Mouse (Mus musculus): Measurements from ENCODE around the gene 2510002D24Rik. TPM values are rescaled to one million over a fixed set of nuclear protein-coding genes. Genes with fewer than 3 reads are reported as not detected.
A peak's percentile ranks its signal among the peaks of the same experiment; 100 is the strongest.
"Not testable (repeated sequence)": the region's sequence is repeated elsewhere in the genome, so short reads cannot be mapped to it uniquely, and the experiment has no call there.

2510002D24Rik gene
- polyA plus RNA-seq, 1 experiment from 2014 or later: 38.2 TPM

DNA sequence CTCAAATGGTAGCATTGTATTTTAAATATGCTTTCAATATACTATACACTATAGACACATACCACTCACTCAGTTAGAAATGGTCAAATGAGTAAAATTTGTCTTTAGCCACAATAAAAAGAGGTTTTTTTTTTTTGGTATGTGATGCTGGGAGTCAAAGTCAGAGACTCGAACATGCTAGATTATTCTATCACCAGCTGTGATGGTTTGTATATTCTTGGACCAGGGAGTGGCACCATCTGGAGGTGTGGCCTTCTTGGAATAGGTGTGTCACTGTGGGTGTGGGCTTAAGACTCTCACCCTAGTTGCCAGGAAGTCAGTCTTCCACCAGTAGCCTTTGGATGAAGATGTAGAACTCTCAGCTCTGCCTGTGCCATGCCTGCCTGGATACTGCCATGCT, 34.1 kb downstream of the 2510002D24Rik start:
- not testable (repeated sequence) for H3K4me3 ChIP-seq; ATAC-seq (ENCODE audit: insufficient number of reproducible peaks, insufficient read depth, low FRiP score, low TSS enrichment); H3K4me1 ChIP-seq; H3K9me3 ChIP-seq; H3K27me3 ChIP-seq; H3K9ac ChIP-seq; H3K27ac ChIP-seq; H3K4me2 ChIP-seq (replicated peaks)
- 92% methylated on average over 1 of the region's 1 CpGs for WGBS
- peaks cover 34% of the 10 kb centered on the region for H3K36me3 ChIP-seq

DNA sequence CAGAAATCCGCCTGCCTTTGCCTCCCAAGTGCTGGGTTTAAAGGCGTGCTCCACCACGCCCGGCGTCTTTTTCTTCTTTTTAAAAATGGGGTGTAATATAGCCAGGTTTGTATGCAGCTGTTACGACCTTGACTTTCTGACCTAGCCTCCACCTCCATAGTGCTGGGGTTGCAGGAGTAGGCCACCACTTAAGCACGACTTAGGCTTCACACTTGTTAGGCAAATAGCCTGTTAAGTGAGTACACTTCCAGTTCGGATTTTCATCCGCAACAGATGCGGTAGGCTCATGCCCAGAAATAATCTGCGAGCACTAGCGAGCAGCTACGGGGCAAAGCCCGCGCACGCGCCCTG, 39.7 kb downstream of the 2510002D24Rik start:
- WGBS: 2% methylated on average over 17 of the region's 17 CpGs
- Histone ChIP-seq H3K4me3 (peak overlapping the region; percentile 92), H3K9me3 (no peaks in the 10 kb centered on the region), H3K36me3 (peaks cover 29% of the 10 kb centered on the region), H3K4me1 (peaks cover 11% of the 10 kb centered on the region), H3K27me3 (no peaks in the 10 kb centered on the region), H3K9ac (peak overlapping the region; percentile 91), H3K27ac (peak overlapping the region; percentile 95), H3K4me2 (replicated peaks) (peak overlapping the region; percentile 69)
- ATAC-seq (ENCODE audit: insufficient number of reproducible peaks, insufficient read depth, low FRiP score, low TSS enrichment): no peak; the same call in 1 of the 2 replicates

DNA sequence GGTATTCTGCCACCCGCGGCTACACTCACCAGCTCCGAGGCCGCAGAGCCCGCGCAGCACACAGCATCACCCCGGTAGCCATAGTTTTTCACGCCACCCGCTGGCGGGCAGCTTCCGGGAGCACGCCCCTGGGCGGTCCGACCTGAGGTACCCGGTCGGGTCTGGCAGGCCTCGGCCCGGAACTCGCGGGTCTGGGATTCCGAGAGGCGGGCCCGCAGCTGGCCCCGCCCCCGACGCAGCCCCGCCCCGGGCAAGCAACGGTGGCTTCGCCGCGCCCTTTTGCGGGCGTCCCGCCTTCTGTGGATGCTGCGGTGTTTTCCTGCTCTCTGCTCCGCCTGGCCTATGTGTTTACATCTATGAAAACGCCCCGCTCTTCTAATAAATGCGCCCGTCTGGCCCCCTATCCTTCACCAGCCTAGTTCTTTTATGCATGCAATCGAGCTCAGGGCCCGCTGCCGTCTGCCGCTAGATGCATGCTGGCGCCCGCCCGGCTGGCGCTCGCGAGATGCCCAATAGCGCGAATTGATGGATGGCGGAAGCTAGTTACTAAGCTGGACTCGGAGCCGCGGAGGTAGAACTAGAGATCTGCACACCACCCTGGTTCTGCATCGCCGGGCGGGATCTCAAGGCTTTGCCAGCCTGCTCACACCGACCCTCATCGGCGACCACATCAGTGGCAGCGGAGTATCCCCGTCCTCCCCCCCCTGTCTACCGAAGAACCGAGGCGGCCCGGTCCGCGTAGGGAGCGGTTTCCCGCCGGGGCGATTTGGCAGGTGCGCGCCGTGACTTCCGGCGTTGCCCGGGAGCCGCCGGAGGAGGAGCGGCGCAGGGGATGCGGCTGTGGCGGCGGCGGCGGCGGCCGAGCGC, 40.3 kb downstream of the 2510002D24Rik start, which contains the start of the genes Mrpl40 and Hira:
Gene Mrpl40, minus strand, starts transcription at position 421 of the 867 bp plus-strand sequence.
Gene Hira, plus strand, starts transcription at position 596 of the 867 bp plus-strand sequence.
- Histone ChIP-seq H3K27me3 (no peaks in the 10 kb centered on the region), H3K27ac (peak within 1 kb of the TSS; percentile 95), H3K9me3 (no peaks in the 10 kb centered on the region), H3K36me3 (peaks cover 23% of the 10 kb centered on the region), H3K9ac (peak within 1 kb of the TSS; percentile 91), H3K4me1 (peaks cover 11% of the 10 kb centered on the region), H3K4me3 (peak within 1 kb of the TSS; percentile 92), H3K4me2 (replicated peaks) (peak within 1 kb of the TSS; percentile 69)
- peak; percentile 96 for ATAC-seq (ENCODE audit: insufficient number of reproducible peaks, insufficient read depth, low FRiP score, low TSS enrichment)
- WGBS: under 1% methylated on average over 86 of the region's 93 CpGs

DNA sequence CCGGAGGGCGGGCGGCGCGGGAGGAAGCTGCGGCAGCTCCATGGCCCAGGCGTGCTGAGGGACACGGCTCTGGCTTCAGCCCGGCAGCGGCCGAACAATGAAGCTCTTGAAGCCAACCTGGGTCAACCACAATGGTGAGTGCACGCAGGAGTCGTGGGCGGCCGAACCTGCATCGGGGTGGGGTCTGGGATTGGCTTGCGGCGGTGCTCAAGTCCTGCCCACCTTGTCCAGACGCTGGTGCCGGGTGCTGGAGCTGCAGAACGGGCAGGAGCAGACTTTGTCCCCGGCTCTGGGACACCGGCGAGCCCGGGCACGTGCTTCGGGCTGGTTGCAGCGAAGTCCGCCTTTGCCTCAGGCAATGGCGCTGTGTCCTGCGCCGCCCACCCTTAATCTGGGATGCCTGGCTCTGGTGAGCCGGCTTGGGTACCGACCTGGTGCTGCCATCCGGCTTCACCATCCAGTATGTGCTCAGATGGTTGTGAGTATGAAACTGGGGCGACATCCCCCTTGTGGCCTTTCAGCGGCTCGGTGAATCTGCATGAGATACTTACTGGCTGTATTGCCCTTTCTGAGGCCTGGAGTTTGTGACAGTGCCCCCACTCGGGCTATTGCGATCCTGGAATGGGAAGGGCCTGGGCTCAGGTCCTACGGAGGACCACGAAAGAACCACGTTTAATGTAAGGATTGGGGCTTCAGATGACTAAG, 41.2 kb downstream of the 2510002D24Rik start:
- Histone ChIP-seq H3K9me3 (no peaks in the 10 kb centered on the region), H3K36me3 (peaks cover 15% of the 10 kb centered on the region), H3K27me3 (no peaks in the 10 kb centered on the region), H3K27ac (peak overlapping the region; percentile 95), H3K9ac (peak overlapping the region; percentile 91), H3K4me1 (peaks cover 11% of the 10 kb centered on the region), H3K4me2 (replicated peaks) (peak overlapping the region; percentile 69), H3K4me3 (peak overlapping the region; percentile 92)
- under 1% methylated on average over 37 of the region's 43 CpGs for WGBS
- ATAC-seq (ENCODE audit: insufficient number of reproducible peaks, insufficient read depth, low FRiP score, low TSS enrichment): peak; percentile 45

DNA sequence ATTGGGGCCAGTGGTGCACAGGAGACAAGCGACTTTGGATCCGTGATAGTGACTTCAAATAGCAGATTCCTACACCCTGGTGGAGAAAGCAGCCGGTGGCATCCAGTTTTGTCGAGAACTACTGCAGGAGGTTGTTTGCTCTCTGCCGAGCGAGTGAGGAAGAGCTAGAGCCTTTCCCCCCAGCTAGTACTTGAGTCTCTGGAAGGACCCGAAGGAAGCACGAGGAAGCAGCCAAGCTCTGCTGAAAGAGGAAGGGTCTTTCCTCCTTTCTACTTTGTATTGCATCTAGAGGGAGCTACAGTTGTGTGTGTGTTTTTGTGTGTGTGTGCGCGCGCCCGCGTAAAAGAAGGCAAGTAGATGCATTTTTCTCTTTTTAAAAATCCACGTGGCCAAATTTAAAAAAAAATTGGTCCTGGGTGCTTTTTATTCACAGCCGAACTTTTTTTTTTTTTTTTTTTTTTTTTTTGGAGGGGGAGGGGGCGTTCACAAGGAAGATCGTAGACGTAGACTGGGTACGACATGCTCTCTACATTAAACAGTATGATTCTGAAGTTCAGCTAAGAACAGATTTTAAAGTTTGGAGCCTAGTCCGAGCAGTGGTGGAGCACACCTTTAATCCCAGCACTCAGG, 41.8 kb downstream of the 2510002D24Rik start:
- peaks cover 13% of the 10 kb centered on the region for H3K36me3 ChIP-seq
- 25% methylated on average over 20 of the region's 20 CpGs for WGBS

DNA sequence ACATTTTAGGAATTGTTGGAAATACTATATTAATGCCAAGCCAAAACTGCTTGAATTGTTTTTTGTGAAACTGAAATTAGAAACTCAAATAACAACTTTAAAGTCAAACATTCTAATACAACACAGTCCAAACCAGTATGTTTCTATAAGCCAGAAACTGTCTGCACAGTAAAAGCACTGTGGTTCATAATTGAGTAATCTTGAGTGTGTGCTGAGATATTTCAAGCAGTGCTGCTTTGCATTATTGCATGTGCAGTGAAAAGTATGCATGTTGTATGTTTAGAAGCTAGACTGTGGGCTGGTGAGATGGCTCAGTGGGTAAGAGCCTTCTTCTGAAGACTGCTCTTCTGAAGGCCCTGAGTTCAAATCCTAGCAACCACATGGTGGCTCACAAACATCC, 47.7 kb downstream of the 2510002D24Rik start:
- H3K4me2 ChIP-seq (replicated peaks): no peak overlapping the region
- no peaks in the 10 kb centered on the region for H3K27me3 ChIP-seq
- H3K4me1 ChIP-seq: peaks cover 3% of the 10 kb centered on the region; the same call in 1 of the 2 replicates
- H3K9me3 ChIP-seq: no peaks in the 10 kb centered on the region
- no peak overlapping the region for H3K4me3 ChIP-seq
- H3K36me3 ChIP-seq: peaks cover 11% of the 10 kb centered on the region; the same call in 1 of the 2 replicates
- no peak overlapping the region for H3K9ac ChIP-seq
- no peak overlapping the region for H3K27ac ChIP-seq
- no peak for ATAC-seq (ENCODE audit: insufficient number of reproducible peaks, insufficient read depth, low FRiP score, low TSS enrichment)

More for the DNA sequence above, 41.8 kb downstream of the 2510002D24Rik start:
- ATAC-seq (ENCODE audit: insufficient number of reproducible peaks, insufficient read depth, low FRiP score, low TSS enrichment): no peak
- peak overlapping the region; percentile 95 for H3K27ac ChIP-seq
- H3K4me3 ChIP-seq: peak overlapping the region; percentile 92
- H3K4me2 ChIP-seq (replicated peaks): peak overlapping the region; percentile 69
- no peaks in the 10 kb centered on the region for H3K27me3 ChIP-seq
- H3K9me3 ChIP-seq: no peaks in the 10 kb centered on the region
- peaks cover 11% of the 10 kb centered on the region for H3K4me1 ChIP-seq
- H3K9ac ChIP-seq: peak overlapping the region; percentile 91

Other genes starting within 250 kb of the 2510002D24Rik start
- 19.6 and 21.9 TPM in 2 replicates for gene Tbx1, start 245.9 kb upstream of the 2510002D24Rik start, polyA plus RNA-seq (2016; fragmentation: Nextera tagmentation; extraction: Ambion mirVana)
- 4.3 and 4.7 TPM in 2 replicates for gene Gp1bb, start 214.2 kb upstream of the 2510002D24Rik start, polyA plus RNA-seq (2016; fragmentation: Nextera tagmentation; extraction: Ambion mirVana)
- 8.1 and 10.4 TPM in 2 replicates for gene Gm49601, start 210.2 kb upstream of the 2510002D24Rik start, polyA plus RNA-seq (2016; fragmentation: Nextera tagmentation; extraction: Ambion mirVana)
- gene Sept5, start 206.6 kb upstream of the 2510002D24Rik start, polyA plus RNA-seq (2016; fragmentation: Nextera tagmentation; extraction: Ambion mirVana): 45.5 and 47.2 TPM in 2 replicates
- 30.5 and 32.0 TPM in 2 replicates for gene Cldn5, start 59.7 kb upstream of the 2510002D24Rik start, polyA plus RNA-seq (2016; fragmentation: Nextera tagmentation; extraction: Ambion mirVana)
- gene Ufd1, start 24.8 kb upstream of the 2510002D24Rik start, polyA plus RNA-seq (2016; fragmentation: Nextera tagmentation; extraction: Ambion mirVana): 104 and 110 TPM in 2 replicates
- 51.4 and 56.3 TPM in 2 replicates for gene Cdc45, start 24.6 kb upstream of the 2510002D24Rik start, polyA plus RNA-seq (2016; fragmentation: Nextera tagmentation; extraction: Ambion mirVana)
- not detected in 2 replicates for gene Gm28539, start within 50 bp of the 2510002D24Rik start, polyA plus RNA-seq (2016; fragmentation: Nextera tagmentation; extraction: Ambion mirVana)
- gene Mrpl40, start 40.3 kb downstream of the 2510002D24Rik start, polyA plus RNA-seq (2016; fragmentation: Nextera tagmentation; extraction: Ambion mirVana): 97.5 and 105 TPM in 2 replicates
- 18.4 and 20.2 TPM in 2 replicates for gene Hira, start 40.5 kb downstream of the 2510002D24Rik start, polyA plus RNA-seq (2016; fragmentation: Nextera tagmentation; extraction: Ambion mirVana)

All from embryonic facial prominence, embryonic 12.5 days (tissue).